Mouse (Mus musculus) heart, postnatal 25 days (tissue): Measurements from ENCODE around the gene Gldc. TPM values are rescaled to one million over a fixed set of nuclear protein-coding genes. Genes with fewer than 3 reads are reported as not detected.

Source experiments
- DNase-seq: peaks from one replicate; pipeline ENCODE4 v3.0.0; 2022; ENCODE audit warnings: low spot score
- intact Hi-C: fragments of 180-260 bp; cut with DNase I; formaldehyde crosslinking; loops from one replicate; pipeline ENCODE4 v1.15.1; 2025
- total RNA-seq, 2 experiments: library from RNA; stranded (reverse); gene quantifications; 2 replicates each; pipeline ENCODE4 v1.2.3; 2021

Gene Gldc
- total RNA-seq, 2 experiments from 2014 or later: 0.16 to 0.22 TPM

DNA sequence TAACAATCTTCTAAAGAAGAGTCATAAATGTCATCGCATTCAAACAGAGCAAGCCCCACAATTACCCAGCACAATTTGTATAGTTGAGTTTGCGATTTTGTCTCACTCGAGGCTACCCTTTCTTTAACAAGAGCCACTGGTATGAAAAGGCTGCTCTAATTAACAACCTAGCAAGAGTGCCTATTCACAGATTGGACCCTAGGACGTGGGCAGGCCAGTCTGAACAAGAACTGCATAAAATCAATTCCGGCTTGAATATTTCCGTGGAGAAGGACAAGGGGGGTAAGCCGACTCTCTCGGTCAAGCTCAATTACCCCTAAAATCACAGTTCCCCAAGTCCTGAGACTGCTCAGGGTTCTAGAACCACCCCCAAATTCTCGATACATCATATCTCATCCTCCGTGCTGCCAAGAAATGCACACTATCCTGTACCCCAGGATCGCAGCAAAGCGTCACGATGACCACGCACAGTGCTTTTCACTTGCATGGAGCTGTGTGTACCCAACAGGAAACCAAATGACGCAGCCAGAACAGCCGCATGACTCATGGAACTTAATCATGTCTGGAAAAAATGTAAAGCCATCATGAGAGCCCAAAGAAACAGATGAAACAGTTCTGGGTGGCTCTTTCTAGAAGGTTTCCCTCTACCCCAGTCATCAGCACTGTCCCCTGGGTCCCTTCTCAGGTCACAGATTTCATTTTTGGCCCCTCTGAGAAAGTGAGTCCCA lies 62.1 kb downstream of the Gldc start:
- DNase-seq: no peak
- intact Hi-C loops: no loop called here

DNA sequence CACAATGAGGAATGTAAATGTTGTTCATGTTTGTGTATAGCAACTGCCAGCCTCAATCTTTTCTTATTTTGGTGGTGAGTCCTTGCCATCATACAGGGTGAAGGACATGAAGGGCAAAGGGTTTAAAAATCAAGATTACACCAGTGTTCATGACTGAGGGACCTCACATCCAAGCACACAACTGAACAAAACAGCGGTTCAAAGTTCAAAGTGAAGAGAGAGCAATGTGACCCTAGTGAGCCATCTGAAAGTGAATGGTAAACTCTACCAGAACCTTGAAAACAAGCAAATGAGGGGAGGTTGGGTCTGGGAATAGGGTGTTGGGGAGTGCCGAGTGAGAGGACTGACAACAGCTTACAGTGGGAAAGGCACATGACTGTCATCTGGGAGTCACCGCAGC lies 63.8 kb downstream of the Gldc start:
- intact Hi-C loops: no loop called here
- DNase-seq: no peak

DNA sequence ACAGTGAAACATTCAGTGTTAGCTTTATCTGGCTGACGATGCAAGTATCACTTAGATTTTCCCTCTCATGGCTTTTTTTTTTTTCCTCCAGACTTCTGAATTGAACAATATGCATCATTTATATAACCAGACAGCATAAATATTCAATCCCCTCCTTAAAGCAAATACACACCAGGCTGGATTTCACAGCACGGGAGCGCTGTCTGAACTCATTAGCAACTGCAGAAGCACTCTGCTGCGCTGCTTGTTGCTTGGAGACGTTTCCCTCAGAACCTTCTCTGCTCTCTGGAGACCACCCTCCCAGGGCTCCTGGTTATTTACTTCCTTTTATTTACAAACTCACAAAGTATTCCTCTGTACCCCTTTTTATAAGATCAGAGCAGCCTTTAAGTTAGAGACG lies 66.1 kb downstream of the Gldc start:
- DNase-seq: no peak
- intact Hi-C loops: no loop called here

DNA sequence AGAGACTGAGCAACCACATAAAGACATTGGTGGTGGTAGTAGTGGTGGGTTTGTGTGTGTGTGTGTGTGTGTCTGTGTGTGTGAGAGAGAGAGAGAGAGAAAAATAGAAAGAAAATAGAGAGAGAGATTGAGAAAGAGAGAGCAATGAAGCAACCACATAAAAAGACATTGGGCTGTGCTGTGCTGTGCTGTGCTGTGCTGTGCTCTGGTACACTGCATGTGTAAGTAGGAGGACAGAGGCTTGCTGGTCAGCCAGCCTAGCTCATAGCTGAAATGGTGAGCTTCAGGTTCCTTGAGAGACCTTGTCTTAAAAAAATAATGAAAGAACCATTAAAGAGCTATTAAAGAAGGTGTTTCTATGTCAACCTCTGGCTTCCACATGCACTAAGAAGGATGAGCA lies 66.6 kb downstream of the Gldc start:
- intact Hi-C loops: no loop called here
- DNase-seq: no peak

DNA sequence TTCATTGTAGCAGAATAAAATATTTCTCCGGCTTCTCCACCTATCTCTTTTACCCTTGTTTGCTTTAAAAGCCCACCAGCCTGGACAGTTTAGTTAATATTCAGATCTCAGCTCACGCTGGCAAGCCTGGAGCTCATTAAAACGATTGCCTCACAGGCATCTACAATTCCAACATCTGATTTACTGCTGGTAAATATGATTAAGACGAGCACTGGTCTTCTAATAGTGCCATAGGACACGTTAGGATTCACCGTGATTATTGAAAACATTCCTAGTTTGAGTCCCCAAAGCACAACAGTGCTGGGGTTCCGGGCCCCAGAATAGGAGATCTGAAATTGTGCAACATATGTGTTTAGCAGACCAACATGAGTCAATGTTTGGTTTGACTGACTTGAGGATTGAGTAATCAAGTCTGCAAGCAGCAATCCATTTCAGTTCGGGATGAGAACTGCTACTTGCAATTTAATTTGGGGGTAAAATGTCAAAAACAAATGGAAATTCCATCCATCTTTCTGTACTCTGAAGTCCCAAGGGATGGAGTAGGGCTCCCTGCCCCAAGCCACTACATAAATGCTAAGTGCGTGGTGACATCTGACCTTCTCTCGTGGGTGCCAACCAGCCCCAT lies 67.9 kb downstream of the Gldc start:
- intact Hi-C loops: no loop called here
- no peak for DNase-seq

DNA sequence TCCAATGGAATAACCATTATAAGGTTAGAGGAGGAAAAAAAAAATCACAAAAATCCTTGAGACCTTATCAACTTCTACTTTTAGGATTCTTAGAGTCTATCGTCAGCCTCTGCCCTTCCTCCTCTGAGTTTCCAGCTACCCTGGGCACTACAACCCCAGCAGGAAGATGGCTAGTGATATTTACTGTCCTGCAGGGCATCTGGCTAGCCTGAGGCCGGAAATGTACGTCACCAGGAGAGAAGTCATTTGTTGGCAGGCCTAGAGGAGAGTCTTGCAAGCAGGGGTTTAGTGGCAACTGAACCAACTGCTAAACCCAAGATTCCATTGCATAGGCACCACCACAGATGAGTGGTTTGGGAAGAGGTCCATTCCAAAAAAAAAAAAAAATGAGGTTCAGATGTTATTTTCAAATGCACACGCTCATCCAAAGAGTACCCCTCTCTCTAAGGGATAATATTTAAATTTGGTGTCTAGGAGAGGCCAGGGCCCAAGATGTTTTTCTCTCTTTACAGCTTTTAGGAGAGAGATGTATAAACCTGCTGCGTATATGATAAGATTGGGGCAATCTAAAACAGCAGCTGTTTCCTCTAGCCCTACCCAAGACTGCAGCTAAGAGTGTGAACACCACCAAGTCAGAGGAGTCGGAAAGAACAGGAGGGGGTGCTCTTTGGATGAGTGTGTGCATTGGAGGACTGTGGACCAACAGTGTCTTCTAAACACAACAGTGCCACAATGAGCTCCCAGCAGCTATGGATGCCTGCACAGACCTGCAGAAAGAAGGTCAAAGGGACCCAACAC lies 70.0 kb downstream of the Gldc start:
- DNase-seq: no peak
- intact Hi-C loops: no loop called here

DNA sequence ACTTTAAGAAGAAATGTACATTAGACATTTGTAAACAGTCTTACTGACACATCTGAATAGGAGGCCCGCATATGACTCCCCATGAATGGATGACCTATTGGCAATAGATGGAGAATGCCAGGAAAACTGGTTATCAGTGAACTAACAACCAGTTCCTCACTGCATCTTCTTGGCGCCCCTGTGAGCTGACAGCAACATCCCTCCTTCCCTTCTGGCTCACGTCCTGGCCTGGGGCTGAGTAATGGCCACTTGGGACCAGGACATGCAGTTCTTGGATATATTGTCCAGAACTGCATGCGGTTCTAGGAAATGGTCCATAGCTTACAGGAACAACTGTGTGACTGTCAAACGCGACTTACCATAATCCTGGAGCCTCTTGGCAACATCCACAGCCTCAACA lies 72.6 kb downstream of the Gldc start:
- intact Hi-C loops: no loop called here
- DNase-seq: no peak

DNA sequence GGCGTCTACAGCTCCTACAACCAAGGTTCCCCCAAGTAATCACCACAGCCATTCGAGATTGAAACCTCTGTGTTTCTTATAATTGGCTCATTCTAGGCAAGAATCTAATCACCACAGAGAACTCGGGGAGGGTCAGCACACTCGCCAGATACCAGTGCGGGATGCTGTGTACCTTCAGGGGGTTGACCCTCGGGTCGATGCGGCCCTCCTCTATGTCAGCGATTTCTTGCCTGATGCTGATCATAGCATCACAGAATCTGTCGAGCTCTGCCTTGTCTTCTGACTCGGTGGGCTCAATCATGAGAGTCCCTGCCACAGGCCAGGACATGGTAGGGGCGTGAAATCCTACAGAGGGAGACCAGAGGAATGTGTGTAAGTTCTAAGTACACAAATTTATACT lies 74.7 kb downstream of the Gldc start:
- no peak for DNase-seq
- intact Hi-C loops: no loop called here

DNA sequence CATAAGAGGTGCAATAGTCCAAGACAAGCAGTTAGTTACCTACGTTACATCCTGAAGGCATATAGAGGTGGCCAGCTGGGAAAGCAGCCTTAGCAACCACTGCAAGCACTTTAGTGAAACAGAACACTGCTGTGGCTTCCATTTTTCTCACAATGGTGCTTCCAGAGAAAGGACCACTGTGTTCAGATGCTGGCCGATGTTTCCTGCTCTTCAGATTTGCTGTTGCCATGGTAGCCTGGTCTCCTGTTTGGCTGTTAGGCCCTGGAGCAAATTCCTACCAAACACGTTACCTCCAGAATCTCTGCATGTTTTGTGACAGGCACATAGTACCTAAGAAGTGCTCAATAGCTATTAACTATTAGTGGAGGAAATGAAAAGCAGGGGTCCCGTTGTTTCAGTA lies 78.2 kb downstream of the Gldc start:
- intact Hi-C loops: no loop called here
- no peak for DNase-seq

DNA sequence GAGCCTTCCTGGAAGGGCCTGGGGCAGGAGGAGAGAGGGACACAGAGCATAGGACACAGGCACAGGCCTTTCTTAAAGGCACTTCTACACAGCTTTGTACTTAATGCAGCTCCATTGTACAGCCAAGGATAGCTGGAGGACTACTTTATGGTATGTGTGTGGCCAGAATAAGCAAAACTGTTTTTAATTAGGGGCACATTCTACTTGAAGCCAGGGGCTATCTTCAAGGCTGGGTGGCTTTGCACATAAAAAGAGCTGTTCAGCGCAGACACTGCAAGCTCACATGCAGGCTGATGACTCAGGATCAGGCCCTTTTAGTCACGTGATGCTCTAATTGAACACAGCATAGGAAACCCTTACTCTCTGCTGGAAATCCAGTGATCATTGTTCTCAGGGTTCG lies 79.0 kb downstream of the Gldc start:
- no peak for DNase-seq
- intact Hi-C loops: no loop called here

DNA sequence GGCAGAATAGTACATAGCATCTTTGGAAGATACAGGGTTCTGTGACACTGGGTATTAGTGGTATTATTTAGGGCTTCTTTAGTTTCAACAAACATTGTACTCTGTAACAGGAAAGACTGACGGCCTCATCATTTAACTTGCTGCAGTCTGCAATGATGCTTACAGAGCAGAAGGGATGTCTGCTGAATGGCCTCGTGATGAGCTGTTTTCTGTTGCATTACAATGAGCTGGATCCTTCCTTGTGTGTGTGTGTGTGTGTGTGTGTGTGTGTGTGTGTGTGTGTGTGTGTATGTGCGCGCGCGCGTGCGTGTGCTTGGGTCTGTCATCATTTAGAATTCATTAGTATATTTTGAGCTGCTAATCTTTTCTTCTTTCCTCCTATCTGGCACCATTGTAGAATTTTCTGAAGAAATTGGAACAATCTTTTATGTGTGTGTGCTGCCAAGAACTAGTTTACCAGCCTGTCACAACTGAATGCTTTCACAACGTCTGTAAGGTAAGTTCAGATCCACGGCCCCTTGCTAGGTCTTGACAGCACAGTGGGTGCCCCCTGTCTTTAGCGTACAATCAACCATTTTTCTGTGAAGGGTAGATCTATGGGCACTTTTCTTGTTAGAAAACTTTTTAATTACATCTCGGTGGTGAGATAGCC lies 83.5 kb downstream of the Gldc start:
- intact Hi-C loops: no loop called here
- no peak for DNase-seq

DNA sequence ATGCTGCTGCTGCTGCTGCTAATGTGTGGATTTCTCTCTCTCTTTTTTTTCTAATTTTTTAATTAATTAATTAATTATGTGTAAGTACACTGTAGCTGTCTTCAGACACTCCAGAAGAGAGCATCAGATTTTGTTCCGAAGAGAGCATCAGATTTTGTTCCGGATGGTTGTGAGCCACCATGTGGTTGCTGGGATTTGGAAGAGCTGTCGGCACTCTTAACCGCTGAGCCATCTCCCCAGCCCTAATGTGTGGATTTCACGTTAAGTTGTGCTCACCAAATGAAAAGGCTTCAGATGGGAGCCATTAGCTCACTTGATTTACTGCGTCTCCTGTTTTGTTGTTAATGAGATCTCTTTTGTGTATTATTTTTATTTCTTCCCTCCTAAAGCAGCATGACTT lies 85.1 kb downstream of the Gldc start:
- DNase-seq: no peak
- intact Hi-C loops: no loop called here

DNA sequence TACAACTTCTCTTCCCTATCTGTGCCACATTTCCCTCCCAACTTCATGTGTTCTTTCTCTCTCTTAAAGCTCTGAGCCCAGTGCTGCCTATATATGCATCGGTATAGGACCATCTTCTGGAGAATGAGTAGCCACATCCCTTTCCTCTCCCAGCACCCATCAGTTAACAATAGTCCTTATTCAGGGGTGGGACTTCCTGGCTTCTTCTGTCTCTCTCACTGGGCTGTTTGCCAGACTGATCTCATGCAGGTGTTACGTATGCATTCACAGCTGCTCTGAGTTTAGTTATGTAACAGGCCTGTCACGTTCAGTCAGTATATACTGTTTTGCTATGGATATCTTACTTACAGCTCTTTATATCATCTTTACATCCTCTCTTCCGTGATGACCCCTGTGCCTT lies 109.4 kb downstream of the Gldc start:
- intact Hi-C loops: no loop called here
- DNase-seq: no peak

DNA sequence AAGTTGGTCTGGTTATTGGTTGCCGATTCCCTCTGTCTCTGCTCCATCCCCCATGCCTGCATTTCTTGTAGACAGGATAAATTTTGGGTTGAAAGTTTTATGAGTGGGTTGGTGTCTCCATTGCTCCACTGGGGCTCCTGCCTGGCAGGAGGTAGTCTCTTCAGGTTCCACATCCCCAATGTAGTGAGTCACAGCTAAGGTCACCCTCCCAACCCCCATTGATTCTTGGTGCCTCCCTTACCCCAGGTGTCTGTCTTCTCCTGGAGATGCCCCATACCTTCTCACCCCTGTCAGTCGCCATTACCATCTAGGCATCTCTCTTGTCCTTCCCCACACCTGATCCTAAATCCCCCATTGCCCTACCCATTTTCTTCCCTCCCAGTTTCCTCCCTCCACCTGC lies 121.0 kb downstream of the Gldc start:
- DNase-seq: no peak
- intact Hi-C loops: no loop called here

DNA sequence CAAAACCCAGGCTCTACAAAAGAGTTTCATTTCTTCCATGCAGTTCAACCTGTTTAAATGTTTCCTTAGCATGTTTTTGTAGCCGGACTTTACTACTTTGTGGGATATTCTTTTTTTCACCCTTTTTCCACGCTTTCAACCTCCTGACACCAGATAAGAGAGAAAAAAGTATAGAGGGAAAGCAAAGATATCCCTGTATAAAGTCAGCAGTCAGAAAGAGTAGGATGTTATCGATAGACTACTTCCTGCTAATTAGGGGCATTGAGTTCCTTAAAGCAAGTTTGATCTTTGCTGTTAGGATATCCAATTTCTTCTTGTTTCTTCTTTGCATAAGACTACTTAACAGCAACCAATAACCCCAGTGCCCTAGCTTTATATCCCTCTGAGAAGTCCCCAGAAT lies 123.8 kb downstream of the Gldc start:
- no peak for DNase-seq
- intact Hi-C loops: no loop called here

DNA sequence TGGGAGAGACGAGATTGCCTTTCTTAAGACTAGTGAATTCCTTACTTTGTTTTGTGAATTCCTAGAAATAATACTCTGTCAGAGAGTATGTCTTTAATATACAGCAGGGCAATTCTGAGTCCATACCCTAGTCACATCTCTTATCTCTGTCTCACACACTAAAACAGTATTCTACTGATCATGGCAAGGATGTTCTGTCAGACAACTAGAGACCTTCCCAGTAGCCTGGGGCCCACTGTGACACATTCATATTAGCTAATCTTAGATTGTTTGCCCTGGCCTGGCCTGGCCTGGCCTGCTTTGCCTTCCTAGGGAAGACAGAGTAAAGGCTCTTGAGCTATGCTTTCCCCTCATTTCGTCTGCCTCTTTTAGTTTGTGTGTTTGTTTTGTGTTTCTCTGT lies 124.6 kb downstream of the Gldc start:
- DNase-seq: no peak
- intact Hi-C loops: no loop called here

Other genes starting within 250 kb of the Gldc start
- gene Trpd52l3, start 171.6 kb downstream of the Gldc start, total RNA-seq: not detected
- 10 to 100 TPM; 21.2 to 25.5 TPM for gene Uhrf2, start 144.9 kb downstream of the Gldc start, total RNA-seq
- gene Mbl2, start 57.5 kb upstream of the Gldc start, total RNA-seq: not detected